Mouse (Mus musculus): ENCODE results near the gene Diaph3. TPM values are rescaled to one million over a fixed set of nuclear protein-coding genes. Genes with fewer than 3 reads are reported as not detected.

Diaph3 gene
- polyA plus RNA-seq, 1 experiment from 2014 or later: 7.4 TPM

GRCm38 (mm10) chr14:86837642-86838041, 303.4 kb downstream of the Diaph3 start:
- H3K4me1 ChIP-seq (ENCODE audit: control insufficient read depth, insufficient read depth, low read length): no peaks in the 10 kb centered on the region
- H3K9ac ChIP-seq (ENCODE audit: low read length): no peak overlapping the region
- WGBS: 65% methylated on average over 2 of the region's 2 CpGs
- peak; percentile 31 for DNase-seq (ENCODE audit: low spot score, missing footprints)
- H3K4me2 ChIP-seq: no peak overlapping the region
- H3K27me3 ChIP-seq (ENCODE audit: control insufficient read depth, insufficient read depth, low read length): no peaks in the 10 kb centered on the region
- ATAC-seq (ENCODE audit: low FRiP score): no peak
- no peaks in the 10 kb centered on the region for H3K36me3 ChIP-seq (ENCODE audit: control insufficient read depth, insufficient read depth, low read length)
- no peak overlapping the region for H3K27ac ChIP-seq (ENCODE audit: low read depth, low read length)
- H3K4me3 ChIP-seq (ENCODE audit: low read depth, low read length): no peak overlapping the region
- no peaks in the 10 kb centered on the region for H3K9me3 ChIP-seq (ENCODE audit: control insufficient read depth, low read length)

- no peak overlapping the region for H3K4me3 ChIP-seq (ENCODE audit: low read depth, low read length)
- peak; percentile 54 for DNase-seq (ENCODE audit: low spot score, missing footprints)
- no peaks in the 10 kb centered on the region for H3K9me3 ChIP-seq (ENCODE audit: control insufficient read depth, low read length)
- WGBS: 86% methylated on average over 2 of the region's 2 CpGs
- H3K4me1 ChIP-seq (ENCODE audit: control insufficient read depth, insufficient read depth, low read length): no peaks in the 10 kb centered on the region
- H3K9ac ChIP-seq (ENCODE audit: low read length): no peak overlapping the region
- no peak overlapping the region for H3K4me2 ChIP-seq
- no peak overlapping the region for H3K27ac ChIP-seq (ENCODE audit: low read depth, low read length)
- H3K27me3 ChIP-seq (ENCODE audit: control insufficient read depth, insufficient read depth, low read length): no peaks in the 10 kb centered on the region
- ATAC-seq (ENCODE audit: low FRiP score): no peak
- H3K36me3 ChIP-seq (ENCODE audit: control insufficient read depth, insufficient read depth, low read length): no peaks in the 10 kb centered on the region
These were observed 306.2 kb downstream of the Diaph3 start for GRCm38 (mm10) chr14:86834851-86835250.

- no peaks in the 10 kb centered on the region for H3K27me3 ChIP-seq (ENCODE audit: control insufficient read depth, insufficient read depth, low read length)
These were observed 306.8 kb downstream of the Diaph3 start for GRCm38 (mm10) chr14:86834269-86834668.

GRCm38 (mm10) chr14:86833003-86833402, 308.0 kb downstream of the Diaph3 start:
- peak; percentile 60 for DNase-seq (ENCODE audit: low spot score, missing footprints)
- H3K4me3 ChIP-seq (ENCODE audit: low read depth, low read length): no peak overlapping the region
- H3K4me2 ChIP-seq: no peak overlapping the region
- no peak for ATAC-seq (ENCODE audit: low FRiP score)
- H3K4me1 ChIP-seq (ENCODE audit: control insufficient read depth, insufficient read depth, low read length): no peaks in the 10 kb centered on the region
- no peaks in the 10 kb centered on the region for H3K36me3 ChIP-seq (ENCODE audit: control insufficient read depth, insufficient read depth, low read length)
- H3K9ac ChIP-seq (ENCODE audit: low read length): no peak overlapping the region
- H3K27me3 ChIP-seq (ENCODE audit: control insufficient read depth, insufficient read depth, low read length): no peaks in the 10 kb centered on the region
- no peak overlapping the region for H3K27ac ChIP-seq (ENCODE audit: low read depth, low read length)
- 88% methylated on average over 4 of the region's 4 CpGs for WGBS
- H3K9me3 ChIP-seq (ENCODE audit: control insufficient read depth, low read length): no peaks in the 10 kb centered on the region

More at GRCm38 (mm10) chr14:86834269-86834668, 306.8 kb downstream of the Diaph3 start:
- Histone ChIP-seq H3K4me1 (ENCODE audit: control insufficient read depth, insufficient read depth, low read length) (no peaks in the 10 kb centered on the region), H3K36me3 (ENCODE audit: control insufficient read depth, insufficient read depth, low read length) (no peaks in the 10 kb centered on the region), H3K27ac (ENCODE audit: low read depth, low read length) (no peak overlapping the region), H3K4me2 (no peak overlapping the region), H3K9ac (ENCODE audit: low read length) (no peak overlapping the region), H3K9me3 (ENCODE audit: control insufficient read depth, low read length) (no peaks in the 10 kb centered on the region), H3K4me3 (ENCODE audit: low read depth, low read length) (no peak overlapping the region)
- DNase-seq (ENCODE audit: low spot score, missing footprints) (peak; percentile 39), ATAC-seq (ENCODE audit: low FRiP score) (no peak)
- WGBS: 96% methylated on average over 6 of the region's 6 CpGs

DNA sequence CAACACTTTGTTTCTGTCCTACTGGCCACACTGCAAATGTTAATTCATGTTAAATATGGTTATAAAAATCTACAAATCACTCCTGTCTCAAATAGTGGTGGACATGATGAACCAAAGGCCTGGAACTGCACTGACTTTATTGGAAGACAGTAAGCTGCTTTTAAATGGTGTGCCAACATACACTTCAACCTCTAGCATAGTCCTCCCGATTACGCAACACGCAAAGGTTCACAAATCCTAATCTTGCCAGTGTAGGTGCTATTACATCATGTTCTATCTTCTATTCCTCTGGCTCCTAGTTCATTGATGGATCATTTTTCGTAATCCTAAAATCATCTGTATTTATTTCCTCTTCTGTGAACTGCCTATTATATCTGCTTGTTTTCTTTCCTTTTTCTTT, 324.8 kb downstream of the Diaph3 start:
- no peak overlapping the region for H3K4me3 ChIP-seq (ENCODE audit: low read depth, low read length)

DNA sequence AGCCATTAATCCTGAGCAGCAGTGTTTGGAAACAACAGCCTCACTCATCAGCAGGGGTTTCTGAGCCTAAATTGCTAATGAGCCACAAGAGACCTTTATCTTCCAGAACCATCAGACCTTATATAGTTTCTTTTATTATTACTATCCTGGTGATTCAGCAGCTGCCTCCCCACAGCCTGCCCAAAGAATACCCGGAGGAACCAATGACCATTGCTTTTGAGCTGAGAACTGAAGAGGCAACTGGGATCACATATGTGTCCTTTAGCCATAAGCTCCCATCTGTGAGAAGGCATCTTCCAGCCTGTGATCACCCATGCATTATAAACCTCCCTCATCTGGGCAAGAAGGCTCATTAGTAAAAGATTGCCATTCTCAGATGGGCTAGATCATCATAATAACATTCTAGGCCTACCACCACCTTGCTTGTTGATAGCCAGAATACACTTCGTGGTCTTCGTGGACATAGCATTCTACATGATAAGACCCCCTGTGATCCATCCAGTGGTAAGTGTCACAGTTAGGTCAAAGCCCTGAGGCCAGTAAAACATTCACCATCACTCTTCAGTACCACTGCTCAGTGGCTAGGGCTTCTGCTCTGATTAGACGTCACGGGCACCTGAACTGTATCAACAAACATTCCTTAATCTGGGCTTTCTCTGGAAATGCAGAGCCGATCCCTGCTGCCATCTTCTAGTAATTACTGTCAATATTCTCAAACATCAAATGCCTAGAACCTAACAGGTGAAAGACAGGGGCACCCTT, 352.0 kb downstream of the Diaph3 start:
- peaks cover 3% of the 10 kb centered on the region; the same call in 1 of the 2 replicates for H3K4me1 ChIP-seq (ENCODE audit: control insufficient read depth, insufficient read depth, low read length)
- ATAC-seq (ENCODE audit: low FRiP score): peak; percentile 38; the same call in 1 of the 2 replicates

More for the DNA sequence above, 324.8 kb downstream of the Diaph3 start:
- Histone ChIP-seq H3K36me3 (ENCODE audit: control insufficient read depth, insufficient read depth, low read length) (no peaks in the 10 kb centered on the region), H3K27ac (ENCODE audit: low read depth, low read length) (no peak overlapping the region), H3K9ac (ENCODE audit: low read length) (no peak overlapping the region), H3K4me2 (no peak overlapping the region), H3K4me1 (ENCODE audit: control insufficient read depth, insufficient read depth, low read length) (no peaks in the 10 kb centered on the region), H3K27me3 (ENCODE audit: control insufficient read depth, insufficient read depth, low read length) (no peaks in the 10 kb centered on the region), H3K9me3 (ENCODE audit: control insufficient read depth, low read length) (no peaks in the 10 kb centered on the region)
- WGBS: 95% methylated on average over 4 of the region's 4 CpGs
- no peak for ATAC-seq (ENCODE audit: low FRiP score)
- DNase-seq (ENCODE audit: low spot score, missing footprints): peak; percentile 26

GRCm38 (mm10) chr14:86786866-86787265, 354.2 kb downstream of the Diaph3 start:
- H3K4me1 ChIP-seq (ENCODE audit: control insufficient read depth, insufficient read depth, low read length): peaks cover 3% of the 10 kb centered on the region; the same call in 1 of the 2 replicates
- ATAC-seq (ENCODE audit: low FRiP score) (peak; percentile 52; the same call in 1 of the 2 replicates), DNase-seq (ENCODE audit: low spot score, missing footprints) (peak; percentile 78)
- H3K27ac ChIP-seq (ENCODE audit: low read depth, low read length): no peak overlapping the region
- no peak overlapping the region for H3K4me3 ChIP-seq (ENCODE audit: low read depth, low read length)
- WGBS: 37% methylated on average over 8 of the region's 8 CpGs
- no peak overlapping the region for H3K4me2 ChIP-seq
- no peak overlapping the region for H3K9ac ChIP-seq (ENCODE audit: low read length)
- H3K36me3 ChIP-seq (ENCODE audit: control insufficient read depth, insufficient read depth, low read length): no peaks in the 10 kb centered on the region
- no peaks in the 10 kb centered on the region for H3K27me3 ChIP-seq (ENCODE audit: control insufficient read depth, insufficient read depth, low read length)
- H3K9me3 ChIP-seq (ENCODE audit: control insufficient read depth, low read length): no peaks in the 10 kb centered on the region

More for the DNA sequence above, 352.0 kb downstream of the Diaph3 start:
- Histone ChIP-seq H3K9me3 (ENCODE audit: control insufficient read depth, low read length) (no peaks in the 10 kb centered on the region), H3K27me3 (ENCODE audit: control insufficient read depth, insufficient read depth, low read length) (no peaks in the 10 kb centered on the region), H3K27ac (ENCODE audit: low read depth, low read length) (no peak overlapping the region), H3K4me2 (no peak overlapping the region), H3K36me3 (ENCODE audit: control insufficient read depth, insufficient read depth, low read length) (no peaks in the 10 kb centered on the region), H3K4me3 (ENCODE audit: low read depth, low read length) (no peak overlapping the region), H3K9ac (ENCODE audit: low read length) (no peak overlapping the region)
- DNase-seq (ENCODE audit: low spot score, missing footprints): peak; percentile 73
- whole genome bisulfite sequencing: 84% methylated on average over 6 of the region's 6 CpGs

DNA sequence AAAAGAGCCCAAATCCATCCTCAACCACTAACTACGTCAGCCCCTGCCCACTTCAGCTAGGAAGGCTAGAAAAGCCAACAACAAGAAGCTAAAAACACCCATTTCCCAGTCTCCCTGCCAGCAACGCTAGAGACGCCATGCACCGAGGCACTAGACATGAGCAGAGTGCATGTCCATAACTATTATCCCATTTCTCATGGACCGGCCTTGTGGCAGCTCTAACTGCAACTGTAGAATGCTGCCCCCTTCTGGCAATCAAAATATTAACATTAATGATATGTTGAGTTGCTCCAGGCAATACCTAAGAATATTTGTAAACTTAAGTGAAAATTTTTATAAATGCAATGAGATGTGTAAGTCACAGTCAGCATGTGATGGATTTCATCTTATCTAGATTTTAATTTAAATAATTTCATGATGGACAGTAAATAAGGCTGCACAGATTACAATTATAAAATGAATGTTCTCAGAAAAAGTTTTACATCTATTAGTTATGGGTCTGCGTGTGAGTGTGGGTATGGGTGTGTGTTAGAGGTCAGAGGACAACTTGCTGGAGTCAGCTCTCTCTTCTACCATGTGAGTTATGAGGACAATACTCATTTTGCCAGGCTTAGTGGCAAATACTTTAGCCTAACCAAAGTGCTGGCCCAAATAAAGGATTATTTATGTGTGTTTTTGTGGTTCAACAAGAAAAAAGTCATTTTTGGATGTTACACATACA, 359.3 kb downstream of the Diaph3 start:
- ATAC-seq (ENCODE audit: low FRiP score) (peak; percentile 80), DNase-seq (ENCODE audit: low spot score, missing footprints) (peak; percentile 92)
- Histone ChIP-seq H3K9ac (ENCODE audit: low read length) (no peak overlapping the region), H3K27me3 (ENCODE audit: control insufficient read depth, insufficient read depth, low read length) (no peaks in the 10 kb centered on the region), H3K4me1 (ENCODE audit: control insufficient read depth, insufficient read depth, low read length) (no peaks in the 10 kb centered on the region; the same call in 1 of the 2 replicates), H3K4me3 (ENCODE audit: low read depth, low read length) (no peak overlapping the region), H3K27ac (ENCODE audit: low read depth, low read length) (no peak overlapping the region), H3K4me2 (no peak overlapping the region), H3K36me3 (ENCODE audit: control insufficient read depth, insufficient read depth, low read length) (no peaks in the 10 kb centered on the region), H3K9me3 (ENCODE audit: control insufficient read depth, low read length) (no peaks in the 10 kb centered on the region)
- WGBS: 67% methylated on average over 6 of the region's 6 CpGs

GRCm38 (mm10) chr14:86773311-86773710, 367.7 kb downstream of the Diaph3 start:
- H3K4me3 ChIP-seq (ENCODE audit: low read depth, low read length): no peak overlapping the region
- H3K27me3 ChIP-seq (ENCODE audit: control insufficient read depth, insufficient read depth, low read length): no peaks in the 10 kb centered on the region
- H3K9me3 ChIP-seq (ENCODE audit: control insufficient read depth, low read length): no peaks in the 10 kb centered on the region
- H3K36me3 ChIP-seq (ENCODE audit: control insufficient read depth, insufficient read depth, low read length): no peaks in the 10 kb centered on the region
- DNase-seq (ENCODE audit: low spot score, missing footprints): peak; percentile 2
- whole genome bisulfite sequencing: 89% methylated on average over 2 of the region's 2 CpGs
- no peaks in the 10 kb centered on the region for H3K4me1 ChIP-seq (ENCODE audit: control insufficient read depth, insufficient read depth, low read length)
- no peak overlapping the region for H3K9ac ChIP-seq (ENCODE audit: low read length)
- no peak overlapping the region for H3K4me2 ChIP-seq
- H3K27ac ChIP-seq (ENCODE audit: low read depth, low read length): no peak overlapping the region
- no peak for ATAC-seq (ENCODE audit: low FRiP score)
